Mouse (Mus musculus) ES-E14 (cell line): ENCODE results near the gene Iffo2. TPM values are rescaled to one million over a fixed set of nuclear protein-coding genes. Genes with fewer than 3 reads are reported as not detected.

Source experiments
- DNase-seq: peaks from one replicate; pipeline ENCODE4 v3.0.0-alpha.2; 2013; ENCODE audit warnings: low read depth, low spot score
- H3K27ac ChIP-seq: 2 replicates; pipeline ENCODE4 v1.5.1; 2012; ENCODE audit warnings: low read depth, mild to moderate bottlenecking, low read length, moderate library complexity, mixed read lengths; ENCODE audit not compliant: poor library complexity, insufficient read depth, severe bottlenecking
- H3K36me3 ChIP-seq: 2 replicates; pipeline ENCODE4 v1.6.1; 2012; ENCODE audit warnings: mild to moderate bottlenecking, low read length, moderate library complexity, mixed read lengths; ENCODE audit not compliant: control insufficient read depth, poor library complexity, insufficient read depth, severe bottlenecking
- H3K4me1 ChIP-seq, 2 experiments: fragments of 150-350 bp in 1 of 2; sonication (generic) in 1 of 2; 2 replicates each; pipeline ENCODE4 v1.6.1; 2012; ENCODE audit warnings: low read length in 2 of 2, mild to moderate bottlenecking in 1 of 2, mixed read lengths in 1 of 2; ENCODE audit not compliant: control insufficient read depth in 2 of 2, insufficient read depth in 2 of 2, poor library complexity in 1 of 2
- H3K4me3 ChIP-seq, 2 experiments: fragments of 150-350 bp in 1 of 2; sonication (generic) in 1 of 2; 2 replicates each; pipeline ENCODE4 v1.5.1; 2012; ENCODE audit warnings: low read length in 2 of 2, low read depth in 1 of 2, mild to moderate bottlenecking in 1 of 2, mixed read lengths in 1 of 2; ENCODE audit not compliant: insufficient read depth in 1 of 2, poor library complexity in 1 of 2, severe bottlenecking in 1 of 2
- H3K9ac ChIP-seq: 2 replicates; pipeline ENCODE4 v1.6.1; 2012; ENCODE audit warnings: low read depth, mild to moderate bottlenecking, low read length, mixed read lengths; ENCODE audit not compliant: poor library complexity, insufficient read depth, severe bottlenecking
- H3K9me3 ChIP-seq: fragments of 150-350 bp; sonication (generic); 2 replicates; pipeline ENCODE4 v1.6.1; 2012; ENCODE audit warnings: low read depth, mild to moderate bottlenecking, low read length; ENCODE audit not compliant: control insufficient read depth, insufficient read depth
- CHD2 ChIP-seq: IDR thresholded peaks from 2 replicates; pipeline ENCODE4 v1.6.1; 2014; ENCODE audit warnings: mild to moderate bottlenecking, low read depth, low read length, inconsistent platforms
- HCFC1 ChIP-seq: IDR thresholded peaks from 2 replicates; pipeline ENCODE4 v1.6.1; 2012; ENCODE audit warnings: low read length, inconsistent platforms, borderline replicate concordance; ENCODE audit not compliant: insufficient read depth
- MAFK ChIP-seq: IDR thresholded peaks from 2 replicates; pipeline ENCODE4 v1.6.1; 2014; ENCODE audit warnings: mild to moderate bottlenecking, low read depth, low read length, inconsistent platforms; ENCODE audit not compliant: insufficient read depth
- ZC3H11A ChIP-seq: IDR thresholded peaks from 2 replicates; pipeline ENCODE4 v1.6.1; 2012; ENCODE audit warnings: low read depth, mild to moderate bottlenecking, inconsistent platforms, low read length, borderline replicate concordance
- ZNF384 ChIP-seq: IDR thresholded peaks from 2 replicates; pipeline ENCODE4 v1.6.1; 2012; ENCODE audit warnings: low read depth, low read length, inconsistent platforms
- in situ Hi-C, 2 experiments: fragments of 600-800 bp; cut with MboI; formaldehyde crosslinking; loops; one replicate each; pipeline ENCODE4 v1.15.1; 2025; ENCODE audit warnings: low sequenced_read_pairs in 2 of 2, inconsistent platforms in 1 of 2; ENCODE audit not compliant: unreplicated experiment in 2 of 2
- total RNA-seq: library from RNA; depleted of rRNA; stranded (reverse); fragments of 300-350 nt; gene quantifications from 2 replicates; pipeline ENCODE4 v1.2.3, GENCODE M21; 2012

Iffo2 gene
- total RNA-seq, 1 experiment, result 19.3 TPM

GRCm38 (mm10) chr4:139579466-139579865 is 49.1 kb downstream of the Iffo2 start:
- Histone ChIP-seq H3K9ac (no peak overlapping the region), H3K9me3 (no peaks in the 10 kb centered on the region)
- TF ChIP-seq MAFK, result no peak
- no peak for TF ChIP-seq ZC3H11A

GRCm38 (mm10) chr4:139580663-139581336 is 50.5 kb downstream of the Iffo2 start:
- TF ChIP-seq ZNF384 (no peak), CHD2 (no peak), HCFC1 (no peak), ZC3H11A (no peak), MAFK (no peak)
- H3K4me1 ChIP-seq, result peaks cover 0 to 36% of the 10 kb centered on the region in 2 experiments; a peak in 2 of 4 replicates
- in situ Hi-C loops, result no loop called here

More at GRCm38 (mm10) chr4:139579466-139579865, 49.1 kb downstream of the Iffo2 start:
- in situ Hi-C loops, result no loop called here
- DNase-seq, result no peak
- H3K4me3 ChIP-seq, result no peak overlapping the region
- no peak overlapping the region for H3K27ac ChIP-seq
- H3K36me3 ChIP-seq, result no peaks in the 10 kb centered on the region
- peaks cover 0 to 31% of the 10 kb centered on the region in 2 experiments; a peak in 2 of 4 replicates for H3K4me1 ChIP-seq

GRCm38 (mm10) chr4:139581427-139582051 is 51.2 kb downstream of the Iffo2 start:
- peak overlapping the region; percentile 22; the same call in 1 of the 2 replicates for H3K9ac ChIP-seq
- peak overlapping the region in 1 of 2 experiments; percentile 12; a peak in 1 of 4 replicates for H3K4me3 ChIP-seq
- TF ChIP-seq MAFK (no peak), ZC3H11A (no peak), CHD2 (no peak)
- H3K27ac ChIP-seq, result no peak overlapping the region
- no peaks in the 10 kb centered on the region; the same call in 1 of the 2 replicates for H3K36me3 ChIP-seq
- DNase-seq, result no peak
- peaks cover 0 to 34% of the 10 kb centered on the region in 2 experiments; a peak in 2 of 4 replicates for H3K4me1 ChIP-seq
- in situ Hi-C loops, result no loop called here
- no peaks in the 10 kb centered on the region for H3K9me3 ChIP-seq

More at GRCm38 (mm10) chr4:139580663-139581336, 50.5 kb downstream of the Iffo2 start:
- H3K9me3 ChIP-seq, result no peaks in the 10 kb centered on the region
- H3K4me3 ChIP-seq, result peak overlapping the region in 1 of 2 experiments; percentile 12; a peak in 2 of 4 replicates
- no peaks in the 10 kb centered on the region; the same call in 1 of the 2 replicates for H3K36me3 ChIP-seq
- H3K9ac ChIP-seq, result peak overlapping the region; percentile 23; the same call in 1 of the 2 replicates
- H3K27ac ChIP-seq, result no peak overlapping the region
- DNase-seq, result no peak

- DNase-seq, result no peak
- no peak for TF ChIP-seq MAFK
- no peak for TF ChIP-seq ZNF384
- in situ Hi-C loops, result no loop called here
- no peaks in the 10 kb centered on the region; the same call in 1 of the 2 replicates for H3K36me3 ChIP-seq
- no peak overlapping the region for H3K4me3 ChIP-seq
- no peaks in the 10 kb centered on the region for H3K9me3 ChIP-seq
- no peak overlapping the region for H3K9ac ChIP-seq
- H3K4me1 ChIP-seq, result peaks cover 0 to 32% of the 10 kb centered on the region in 2 experiments; a peak in 2 of 4 replicates
- H3K27ac ChIP-seq, result no peak overlapping the region
Measured at GRCm38 (mm10) chr4:139582346-139582745, 52.0 kb downstream of the Iffo2 start.

GRCm38 (mm10) chr4:139582903-139583302 is 52.6 kb downstream of the Iffo2 start:
- Histone ChIP-seq H3K4me3 (no peak overlapping the region), H3K9me3 (no peaks in the 10 kb centered on the region), H3K4me1 (peaks cover 0 to 35% of the 10 kb centered on the region in 2 experiments; a peak in 2 of 4 replicates), H3K27ac (no peak overlapping the region), H3K36me3 (no peaks in the 10 kb centered on the region; the same call in 1 of the 2 replicates), H3K9ac (no peak overlapping the region)
- TF ChIP-seq ZC3H11A, result no peak
- no peak for TF ChIP-seq HCFC1
- no peak for TF ChIP-seq CHD2
- TF ChIP-seq MAFK, result no peak
- TF ChIP-seq ZNF384, result no peak
- DNase-seq, result no peak
- in situ Hi-C loops, result no loop called here
